Mouse (Mus musculus) frontal cortex, postnatal 25 days (tissue): ENCODE measurements around the gene Gm11492.

Source experiments
- DNase-seq, 2 experiments: peaks; one replicate each; pipeline ENCODE4 v3.0.0; 2022; ENCODE audit warnings: low spot score in 2 of 2

The Gm11492 gene

DNA sequence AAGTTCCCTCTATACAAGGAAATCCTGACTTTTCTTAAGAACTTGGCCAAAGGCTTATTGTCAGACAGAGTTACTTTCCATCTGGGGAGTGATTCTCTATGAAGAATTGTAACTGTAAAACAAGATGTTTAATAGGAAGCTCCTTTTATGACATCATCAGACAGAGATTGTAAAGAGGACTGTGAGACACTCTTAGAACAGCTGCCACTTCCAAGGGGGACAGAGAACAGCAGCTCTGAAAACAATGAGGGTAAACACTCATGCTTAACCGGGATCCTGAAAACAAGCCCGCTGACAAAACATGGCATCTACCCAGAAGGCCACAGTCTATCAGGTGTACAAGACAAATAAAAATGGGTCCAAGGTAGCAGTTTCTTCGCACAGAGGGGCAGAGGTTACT lies at the start of gene Gm11492:
TSS of gene Gm11492 (plus strand) at position 153 of the 400 bp plus-strand sequence.
- no peak for DNase-seq

DNA sequence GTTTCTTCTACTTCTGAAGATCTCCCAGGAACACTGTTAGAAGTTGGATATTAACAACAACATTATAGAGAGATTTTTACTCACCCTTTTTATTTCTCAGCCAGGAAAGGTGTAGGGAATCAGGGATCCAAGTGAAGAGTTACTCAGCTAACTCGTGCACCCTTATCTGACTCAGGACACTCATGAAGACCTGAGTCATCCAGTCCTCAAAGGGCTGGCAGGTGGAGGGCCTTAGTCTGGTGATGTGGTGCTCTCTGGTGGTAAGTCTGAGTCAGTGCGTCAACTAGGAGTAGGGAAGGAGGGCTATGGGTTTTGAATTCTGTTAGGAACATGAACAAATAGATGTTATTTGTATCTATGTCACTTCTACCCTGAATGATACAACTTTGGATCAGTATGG lies 47.2 kb upstream of the Gm11492 start:
- DNase-seq: no peak

DNA sequence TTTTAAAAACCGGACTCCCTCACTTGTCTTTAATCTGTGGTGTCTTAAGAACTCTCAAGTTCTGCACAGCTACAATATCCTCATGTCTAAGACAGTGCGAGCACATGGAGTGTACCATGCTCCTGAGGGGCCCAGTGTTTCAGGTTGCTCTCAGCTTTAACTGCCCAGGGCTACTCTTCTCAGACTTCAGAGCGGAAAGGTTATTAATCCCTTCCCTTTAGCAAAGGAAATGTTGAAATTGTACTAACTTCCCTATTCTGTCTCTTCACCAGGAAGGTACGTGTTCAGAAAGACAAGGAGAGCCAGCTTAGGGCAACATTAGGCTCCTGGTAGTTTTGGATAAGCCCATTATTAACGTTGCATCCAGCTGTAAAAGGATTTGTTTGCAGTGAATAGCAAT lies 43.0 kb upstream of the Gm11492 start:
- no peak for DNase-seq

DNA sequence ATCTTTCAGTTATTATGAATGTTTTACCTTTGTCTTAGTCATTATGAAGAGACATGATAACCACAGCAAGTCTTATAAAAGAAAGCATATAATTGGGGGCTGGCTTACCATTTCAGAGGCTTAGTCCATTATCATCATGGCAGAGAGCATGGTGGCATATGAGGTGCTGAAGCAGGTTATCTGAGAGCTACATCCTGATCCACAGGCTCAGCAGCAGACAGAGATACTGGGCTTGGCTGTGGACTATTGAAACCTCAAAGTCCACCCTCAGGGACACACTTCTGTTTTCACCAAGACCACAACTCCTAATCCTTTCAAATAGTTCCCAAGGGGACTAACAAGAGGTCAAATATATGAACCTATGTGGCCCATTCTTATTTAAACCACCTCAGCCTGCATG lies 42.5 kb upstream of the Gm11492 start:
- no peak for DNase-seq

- DNase-seq: no peak
These were observed 41.7 kb upstream of the Gm11492 start for GRCm38 (mm10) chr11:87524780-87525179.

GRCm38 (mm10) chr11:87527364-87527763 lies 39.1 kb upstream of the Gm11492 start:
- DNase-seq: no peak

GRCm38 (mm10) chr11:87527990-87528389 lies 38.5 kb upstream of the Gm11492 start:
- DNase-seq: no peak

- no peak for DNase-seq
These were observed 34.8 kb upstream of the Gm11492 start for GRCm38 (mm10) chr11:87531695-87532094.

GRCm38 (mm10) chr11:87542285-87542684 lies 24.2 kb upstream of the Gm11492 start:
- no peak for DNase-seq

- no peak for DNase-seq
These were observed 23.5 kb upstream of the Gm11492 start for GRCm38 (mm10) chr11:87542906-87543305.

DNA sequence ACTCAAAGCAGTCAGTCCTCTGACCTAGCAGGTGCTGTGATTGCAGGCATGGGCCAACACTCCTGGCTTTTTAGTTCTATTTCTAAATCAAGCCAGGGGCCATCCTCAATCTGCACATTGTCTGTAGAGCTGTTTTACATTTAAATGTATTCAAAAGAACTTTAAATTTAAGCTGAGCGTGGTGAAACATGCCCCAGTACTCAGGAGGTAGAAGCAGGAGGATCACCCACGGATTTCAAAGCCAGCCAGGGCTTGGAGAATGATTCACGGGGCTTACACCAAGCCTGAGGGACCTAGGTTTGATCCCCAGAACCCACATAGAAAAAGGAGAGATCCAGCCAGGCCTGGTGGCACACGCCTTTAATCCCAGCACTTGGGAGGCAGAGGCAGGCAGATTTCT lies 13.1 kb upstream of the Gm11492 start:
- DNase-seq: no peak

DNA sequence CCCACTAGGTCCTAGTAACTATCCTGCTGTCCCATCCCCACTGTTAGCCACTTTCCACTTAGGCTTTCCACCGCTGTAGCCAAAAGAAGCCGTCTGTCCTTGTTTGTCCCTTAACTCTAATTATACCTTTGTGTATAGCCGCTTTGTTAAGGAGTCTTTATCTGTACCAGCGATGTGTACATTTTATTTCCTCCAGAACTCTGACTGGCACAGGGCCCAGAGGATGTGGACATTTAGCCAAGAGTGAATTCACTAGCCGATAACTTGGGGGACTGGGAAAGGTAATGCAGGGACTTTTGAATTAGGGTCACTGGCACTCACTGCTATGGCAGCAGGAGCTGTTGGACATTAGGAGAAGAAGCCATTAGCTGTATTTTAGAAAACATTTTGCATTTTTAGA lies 12.1 kb upstream of the Gm11492 start:
- DNase-seq: no peak

- no peak for DNase-seq
These were observed 11.2 kb upstream of the Gm11492 start for GRCm38 (mm10) chr11:87555106-87555703.

DNA sequence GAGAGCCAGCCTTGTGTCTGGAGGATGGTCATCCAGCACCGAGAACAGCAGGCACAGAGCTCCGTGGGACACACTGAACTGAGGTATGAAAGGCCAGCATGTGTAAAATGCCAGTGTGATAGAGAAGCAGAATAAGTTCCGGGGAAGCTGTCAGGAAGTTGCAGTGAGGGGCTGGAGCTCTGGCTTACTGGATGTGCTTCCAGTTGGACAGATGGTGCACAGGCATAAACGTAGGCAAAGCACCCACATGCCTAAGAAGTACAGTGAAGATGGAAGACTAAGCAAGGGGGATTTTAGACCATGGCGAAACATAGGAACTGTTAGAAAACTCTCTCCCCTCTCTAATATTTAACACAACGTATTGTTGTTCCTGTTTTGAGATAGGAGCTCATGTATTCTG lies 5.2 kb upstream of the Gm11492 start:
- DNase-seq: no peak

GRCm38 (mm10) chr11:87568255-87568953 lies 2.0 kb downstream of the Gm11492 start, which contains the start of gene Sept4:
Sept4 (plus strand) TSS chr11:87568903.
- DNase-seq: no peak

GRCm38 (mm10) chr11:87570743-87571142 lies 4.3 kb downstream of the Gm11492 start:
- DNase-seq: no peak

GRCm38 (mm10) chr11:87571361-87571950 lies 5.0 kb downstream of the Gm11492 start:
- DNase-seq: no peak

DNA sequence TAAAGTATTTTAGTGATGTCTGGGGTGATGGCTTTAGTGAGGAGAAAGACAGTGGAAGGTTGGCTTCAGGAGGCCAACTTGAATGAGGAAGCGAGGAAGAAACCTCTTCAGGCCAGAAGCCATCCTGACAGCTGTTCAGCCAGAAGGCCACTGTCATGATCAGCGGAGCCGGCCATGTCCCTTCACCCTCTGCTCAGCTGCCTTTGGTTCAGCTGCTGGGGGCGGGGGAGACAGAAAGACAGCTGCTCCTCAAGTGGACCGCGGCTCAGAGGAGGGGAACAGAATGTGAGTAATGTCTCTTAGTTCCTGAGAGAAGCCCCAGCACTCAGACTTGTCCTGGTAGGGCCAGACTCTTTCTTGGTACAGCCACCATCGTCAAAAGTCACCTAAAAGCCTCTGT lies 7.3 kb downstream of the Gm11492 start:
- DNase-seq: no peak

GRCm38 (mm10) chr11:87574520-87575180 lies 8.2 kb downstream of the Gm11492 start:
- DNase-seq: no peak

GRCm38 (mm10) chr11:87577601-87578248 lies 11.3 kb downstream of the Gm11492 start:
- DNase-seq: no peak

GRCm38 (mm10) chr11:87578249-87578962 lies 12.0 kb downstream of the Gm11492 start:
- peak in 1 of 2 experiments; percentile 57 for DNase-seq
